Mouse (Mus musculus) cerebellum, adult 2 months (tissue): ENCODE measurements around the gene Gm26897.

Experiments used
- CTCF ChIP-seq: fragments of 200-500 bp; IDR thresholded peaks from 2 replicates; pipeline ENCODE4 v1.5.1; 2011; ENCODE audit warnings: low read depth, mild to moderate bottlenecking, control low read depth, low read length, moderate library complexity, borderline replicate concordance; ENCODE audit not compliant: insufficient read depth
- POLR2A ChIP-seq: fragments of 200-500 bp; IDR thresholded peaks from 2 replicates; pipeline ENCODE4 v1.6.1; 2011; ENCODE audit warnings: low read length, control low read depth, borderline replicate concordance; ENCODE audit not compliant: insufficient read depth

DNA sequence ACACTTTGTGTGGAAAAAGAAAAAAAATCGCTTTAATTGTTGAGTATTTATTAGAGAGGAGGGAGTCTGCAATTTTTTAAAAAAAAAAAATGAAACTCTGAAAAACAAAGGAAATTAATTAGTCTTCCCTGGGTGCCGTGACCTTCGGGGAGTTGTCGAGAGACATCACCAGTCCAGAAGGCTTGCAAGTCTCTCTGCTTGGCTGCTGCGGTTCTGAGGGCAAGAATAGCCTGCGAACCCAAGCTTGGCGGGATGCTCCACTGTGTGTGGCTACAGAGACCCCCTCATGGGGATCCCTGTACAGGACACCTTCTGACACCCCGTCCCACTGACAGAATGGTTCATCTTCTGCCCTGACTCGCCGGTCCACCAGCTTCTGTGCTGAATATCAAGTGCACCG is 7.6 kb downstream of the Gm26897 start:
- no peak for TF ChIP-seq CTCF
- TF ChIP-seq POLR2A = no peak
